ENCODE assay signal across 18 mouse cellular contexts in genomic region chr4:46863721-46864120, GRCm38 (mm10).
DNase-seq lines count a peak whose midpoint lies in the region; ATAC-seq and TF ChIP-seq lines count a peak whose summit lies in the region.
"Had no signal": no experiment of that assay in that cellular context is flagged by ENCODE, and none has a peak within 500 bp of the region (broad histone marks: within the 10 kb centered on the region; RNA-seq: fewer than 3 reads in every experiment).

No protein-coding gene starts in this region.

- 64% methylated on average over 12 of the region's 12 CpGs for WGBS in hindbrain, embryonic 15.5 days
- 70% methylated on average over 12 of the region's 12 CpGs for whole genome bisulfite sequencing in hindbrain, embryonic 12.5 days
- WGBS in lung, embryonic 14.5 days: 56% methylated on average over 12 of the region's 12 CpGs
- 60% methylated on average over 12 of the region's 12 CpGs for WGBS in lung, adult 2 months
- WGBS in forebrain, embryonic 15.5 days: 46% methylated on average over 12 of the region's 12 CpGs
- 72% methylated on average over 12 of the region's 12 CpGs for WGBS in midbrain, embryonic 16.5 days

- no peaks in the 10 kb centered on the region for H3K9me3 ChIP-seq in hindbrain, embryonic 15.5 days
- no peaks in the 10 kb centered on the region for H3K9me3 ChIP-seq in hindbrain, embryonic 12.5 days (replicated peaks)
- H3K9me3 ChIP-seq in lung, embryonic 14.5 days (ENCODE audit: low read depth, low read length): no peaks in the 10 kb centered on the region
- H3K9me3 ChIP-seq in forebrain, embryonic 15.5 days: no peaks in the 10 kb centered on the region
- H3K9me3 ChIP-seq in midbrain, embryonic 16.5 days (replicated peaks; ENCODE audit: control insufficient read depth, low read length, poor library complexity, severe bottlenecking): no peaks in the 10 kb centered on the region
- H3K9me3 ChIP-seq: embryonic facial prominence, embryonic 13.5 days; heart, embryonic 15.5 days; lung, embryonic 15.5 days had no signal

- no peaks in the 10 kb centered on the region; the same call in 1 of the 2 replicates for H3K36me3 ChIP-seq in hindbrain, embryonic 15.5 days
- no peaks in the 10 kb centered on the region for H3K36me3 ChIP-seq in hindbrain, embryonic 12.5 days
- H3K36me3 ChIP-seq in lung, embryonic 14.5 days (ENCODE audit: insufficient read depth): no peaks in the 10 kb centered on the region
- no peaks in the 10 kb centered on the region for H3K36me3 ChIP-seq in forebrain, embryonic 15.5 days
- H3K36me3 ChIP-seq in midbrain, embryonic 16.5 days (ENCODE audit: control insufficient read depth, insufficient read depth, low read length): no peaks in the 10 kb centered on the region
- H3K36me3 ChIP-seq: embryonic facial prominence, embryonic 13.5 days; heart, embryonic 15.5 days; lung, embryonic 15.5 days had no signal

- DNase-seq in lung, embryonic 14.5 days: peak; percentile 51
- no peak for DNase-seq in lung, adult 2 months
- no peak for DNase-seq in urinary bladder, adult 2 months (ENCODE audit: low spot score)
- DNase-seq: gastrocnemius, postnatal 25 days; heart, adult 2 months; kidney, adult 8-10 months; kidney, postnatal 25 days; retina, postnatal 1 day; right cerebral cortex, postnatal 4 days had no signal

- no peak for TF ChIP-seq CTCF in lung, embryonic 14.5 days (IDR thresholded peaks at IDR 0.05; ENCODE audit: low read depth)
- no peak for TF ChIP-seq CTCF in lung, adult 2 months (IDR thresholded peaks at IDR 0.05; ENCODE audit: insufficient read depth, low read length)

- no peaks in the 10 kb centered on the region for H3K27me3 ChIP-seq in hindbrain, embryonic 15.5 days
- H3K27me3 ChIP-seq in hindbrain, embryonic 12.5 days: no peaks in the 10 kb centered on the region; the same call in 1 of the 2 replicates
- no peaks in the 10 kb centered on the region for H3K27me3 ChIP-seq in lung, embryonic 14.5 days (ENCODE audit: insufficient read depth, low read length)
- peaks cover 6% of the 10 kb centered on the region for H3K27me3 ChIP-seq in forebrain, embryonic 15.5 days
- H3K27me3 ChIP-seq in midbrain, embryonic 16.5 days (ENCODE audit: control insufficient read depth, insufficient read depth, low read depth, low read length): no peaks in the 10 kb centered on the region
- H3K27me3 ChIP-seq: heart, embryonic 15.5 days; lung, embryonic 15.5 days had no signal

- H3K9ac ChIP-seq in hindbrain, embryonic 15.5 days: no peak overlapping the region
- H3K9ac ChIP-seq in hindbrain, embryonic 12.5 days: no peak overlapping the region
- H3K9ac ChIP-seq in lung, embryonic 14.5 days: no peak overlapping the region
- no peak overlapping the region for H3K9ac ChIP-seq in forebrain, embryonic 15.5 days (replicated peaks)
- no peak overlapping the region for H3K9ac ChIP-seq in midbrain, embryonic 16.5 days (ENCODE audit: low read depth, low read length)
- H3K9ac ChIP-seq: embryonic facial prominence, embryonic 13.5 days; heart, embryonic 15.5 days; lung, embryonic 15.5 days had no signal

- no peak overlapping the region for H3K4me2 ChIP-seq in hindbrain, embryonic 15.5 days
- H3K4me2 ChIP-seq in hindbrain, embryonic 12.5 days (replicated peaks): no peak overlapping the region
- no peak overlapping the region for H3K4me2 ChIP-seq in lung, embryonic 14.5 days
- no peak overlapping the region for H3K4me2 ChIP-seq in forebrain, embryonic 15.5 days (replicated peaks)
- no peak overlapping the region for H3K4me2 ChIP-seq in midbrain, embryonic 16.5 days (ENCODE audit: low read length)
- H3K4me2 ChIP-seq: embryonic facial prominence, embryonic 13.5 days; heart, embryonic 15.5 days; lung, embryonic 15.5 days had no signal

- H3K4me1 ChIP-seq in hindbrain, embryonic 15.5 days (replicated peaks): peaks cover 11% of the 10 kb centered on the region
- H3K4me1 ChIP-seq in hindbrain, embryonic 12.5 days: no peaks in the 10 kb centered on the region; the same call in 1 of the 2 replicates
- H3K4me1 ChIP-seq in lung, embryonic 14.5 days (ENCODE audit: insufficient read depth): 0 out of 2 replicates have a peak, but pooled peaks cover 3% of the 10 kb centered on the region
- H3K4me1 ChIP-seq in lung, adult 2 months (ENCODE audit: control insufficient read depth, insufficient read depth, low read length): peaks cover 3% of the 10 kb centered on the region; the same call in 1 of the 2 replicates
- peaks cover 7% of the 10 kb centered on the region for H3K4me1 ChIP-seq in forebrain, embryonic 15.5 days
- H3K4me1 ChIP-seq in midbrain, embryonic 16.5 days (ENCODE audit: control insufficient read depth, insufficient read depth, low read length): peaks cover 10% of the 10 kb centered on the region

- TF ChIP-seq POLR2A in lung, adult 2 months (IDR thresholded peaks at IDR 0.05; ENCODE audit: borderline replicate concordance, extremely low read depth, low read depth, low read length): no peak

- ATAC-seq in hindbrain, embryonic 15.5 days (ENCODE audit: low FRiP score, low read depth): no peak
- no peak for ATAC-seq in hindbrain, embryonic 12.5 days (ENCODE audit: low FRiP score)
- ATAC-seq in lung, embryonic 14.5 days (ENCODE audit: insufficient read depth): no peak
- ATAC-seq in forebrain, embryonic 15.5 days (replicated peaks): peak; percentile 57
- ATAC-seq in midbrain, embryonic 16.5 days: peak; percentile 33; the same call in 1 of the 2 replicates
- ATAC-seq: inflammation-experienced regulatory T-cells, adult 6 months had no signal

- H3K27ac ChIP-seq in hindbrain, embryonic 15.5 days (replicated peaks): peak overlapping the region; percentile 44; the same call in 1 of the 2 replicates
- H3K27ac ChIP-seq in hindbrain, embryonic 12.5 days: no peak overlapping the region
- H3K27ac ChIP-seq in lung, embryonic 14.5 days (ENCODE audit: low read depth): no peak overlapping the region
- H3K27ac ChIP-seq in forebrain, embryonic 15.5 days (replicated peaks): no peak overlapping the region
- 0 out of 2 replicates have a peak overlapping the region, but pooled peaks have one; percentile 45 for H3K27ac ChIP-seq in midbrain, embryonic 16.5 days (ENCODE audit: low read length)
- H3K27ac ChIP-seq: embryonic facial prominence, embryonic 13.5 days; heart, adult 2 months; heart, embryonic 15.5 days; lung, embryonic 15.5 days; stomach, postnatal 0 days had no signal

- H3K4me3 ChIP-seq in hindbrain, embryonic 15.5 days: no peak overlapping the region
- no peak overlapping the region for H3K4me3 ChIP-seq in hindbrain, embryonic 12.5 days
- H3K4me3 ChIP-seq in lung, embryonic 14.5 days (ENCODE audit: low read depth, low read length): no peak overlapping the region
- H3K4me3 ChIP-seq in lung, adult 2 months (replicated peaks; ENCODE audit: extremely low read depth, low read depth, low read length): no peak overlapping the region
- no peak overlapping the region for H3K4me3 ChIP-seq in forebrain, embryonic 15.5 days
- H3K4me3 ChIP-seq in midbrain, embryonic 16.5 days (ENCODE audit: low read depth, low read length): no peak overlapping the region
- H3K4me3 ChIP-seq: embryonic facial prominence, embryonic 13.5 days; heart, adult 2 months; heart, embryonic 15.5 days; lung, embryonic 15.5 days had no signal

Comparison
In these comparisons a context has a peak if more than half of its experiments do, and no peak if none do; other contexts are left out.
1. H3K27ac ChIP-seq: peak in hindbrain, embryonic 15.5 days (single experiment) and midbrain, embryonic 16.5 days (single experiment); none in hindbrain, embryonic 12.5 days (single experiment), lung, embryonic 14.5 days (single experiment) and forebrain, embryonic 15.5 days (single experiment).
2. ATAC-seq: peak in forebrain, embryonic 15.5 days (single experiment) and midbrain, embryonic 16.5 days (single experiment); none in hindbrain, embryonic 15.5 days (single experiment), hindbrain, embryonic 12.5 days (single experiment) and lung, embryonic 14.5 days (single experiment).